Mouse (Mus musculus) CH12.LX (cell line): Measurements from ENCODE around the gene Kif26b.

ENCODE experiments used
- CHD2 ChIP-seq: IDR thresholded peaks from 2 replicates; pipeline ENCODE4 v1.6.1; 2011; ENCODE audit warnings: low read length, improper control_type of control experiment
- CTCF ChIP-seq, 2 experiments: IDR thresholded peaks in 1 of 2; conservative IDR thresholded peaks in 1 of 2; 2 replicates each; pipeline ENCODE4 v1.5.1; 2011 to 2012; ENCODE audit warnings: low read depth in 2 of 2, low read length in 2 of 2, improper control_type of control experiment in 1 of 2, inconsistent platforms in 1 of 2, mild to moderate bottlenecking in 1 of 2, moderate library complexity in 1 of 2
- ELF1 ChIP-seq: IDR thresholded peaks from 2 replicates; pipeline ENCODE4 v1.6.1; 2014; ENCODE audit warnings: low read depth, mild to moderate bottlenecking, inconsistent platforms, low read length, improper control_type of control experiment
- HCFC1 ChIP-seq: IDR thresholded peaks from 2 replicates; pipeline ENCODE4 v1.6.1; 2012; ENCODE audit warnings: low read depth, mild to moderate bottlenecking, inconsistent platforms, low read length, improper control_type of control experiment
- MYC ChIP-seq: IDR thresholded peaks from 2 replicates; pipeline ENCODE4 v1.6.1; 2011; ENCODE audit warnings: low read depth, mild to moderate bottlenecking, improper control_type of control experiment, low read length
- POLR2A ChIP-seq: IDR thresholded peaks from 2 replicates; pipeline ENCODE4 v1.6.1; 2011; ENCODE audit warnings: low read depth, mild to moderate bottlenecking, improper control_type of control experiment, low read length
- ZC3H11A ChIP-seq: IDR thresholded peaks from 2 replicates; pipeline ENCODE4 v1.6.1; 2012; ENCODE audit warnings: low read depth, mild to moderate bottlenecking, inconsistent platforms, low read length, improper control_type of control experiment

GRCm38 (mm10) chr1:178552278-178552897, 23.5 kb downstream of the Kif26b start:
- TF ChIP-seq ZC3H11A (no peak), CTCF (conservative IDR thresholded peaks at IDR 0.05 in 1 of 2, IDR thresholded peaks at IDR 0.05 in 1 of 2; ENCODE audit: low read depth in 2 of 2, low read length in 2 of 2) (no peak), CHD2 (no peak), HCFC1 (no peak), ELF1 (no peak), MYC (no peak), POLR2A (no peak)
